17 mouse cellular contexts compared by ENCODE assay signal in the genomic region with DNA sequence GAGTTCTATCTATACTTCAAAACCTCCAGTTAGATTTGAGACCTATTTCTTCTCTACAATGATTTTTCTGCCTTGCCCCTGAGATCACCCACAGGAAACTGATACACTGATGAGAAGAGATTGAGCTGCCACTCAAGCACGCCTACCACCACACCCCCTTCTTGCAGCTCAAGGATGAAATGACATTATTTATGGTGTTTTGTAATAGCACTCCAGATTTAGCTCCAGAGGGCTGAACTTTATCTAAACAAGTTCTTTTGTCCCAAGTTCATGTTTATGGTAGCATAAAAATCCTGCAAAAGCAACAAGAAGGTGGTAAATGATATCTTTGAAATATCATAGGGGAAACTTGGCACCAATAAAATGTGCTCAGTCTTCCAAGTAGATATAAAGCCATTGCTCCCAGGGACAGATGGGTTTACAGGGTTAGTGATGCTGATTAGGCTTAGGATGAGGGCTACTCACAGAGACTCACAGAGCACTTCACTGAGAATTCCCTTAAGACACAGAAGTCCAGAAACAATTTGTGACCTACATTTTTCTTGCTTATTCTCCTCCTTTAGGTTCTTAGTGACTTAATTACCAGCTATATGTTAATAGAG.
"Had no signal": no experiment of that assay in that cellular context is flagged by ENCODE, and none has a peak within 500 bp of the region (broad histone marks: within the 10 kb centered on the region; RNA-seq: fewer than 3 reads in every experiment).

No protein-coding gene starts in this region.

- H3K27ac ChIP-seq: left cerebral cortex, adult 2 months; limb, embryonic 10.5 days; liver, embryonic 15.5 days; macrophage; neural tube, embryonic 13.5 days had no signal

- H3K4me2 ChIP-seq: liver, embryonic 11.5 days; liver, embryonic 15.5 days; midbrain, embryonic 11.5 days; neural tube, embryonic 13.5 days had no signal

- H3K36me3 ChIP-seq: limb, embryonic 10.5 days; liver, embryonic 15.5 days; neural tube, embryonic 13.5 days had no signal

- H3K9me3 ChIP-seq: limb, embryonic 10.5 days; liver, embryonic 15.5 days; megakaryocyte, embryonic 14.5 days; neural tube, embryonic 13.5 days had no signal

- H3K4me1 ChIP-seq: limb, embryonic 10.5 days; liver, embryonic 15.5 days; megakaryocyte, embryonic 14.5 days; neural tube, embryonic 13.5 days had no signal

- H3K27me3 ChIP-seq: liver, embryonic 15.5 days; megakaryocyte, embryonic 14.5 days; neural tube, embryonic 13.5 days had no signal

- ATAC-seq: intestine, postnatal 0 days; midbrain, embryonic 16.5 days had no signal

- H3K9ac ChIP-seq: liver, embryonic 15.5 days; neural tube, embryonic 13.5 days had no signal

- H3K4me3 ChIP-seq: left cerebral cortex, adult 2 months; limb, embryonic 10.5 days; liver, embryonic 15.5 days; megakaryocyte, embryonic 14.5 days; neural tube, embryonic 13.5 days had no signal

- DNase-seq: kidney, postnatal 14 days; lung, postnatal 14 days; retina, postnatal 1 day; right cerebral cortex, postnatal 4 days; spleen, adult 18-20 months; thymus, adult 18-20 months; thymus, postnatal 14 days had no signal
